Mouse (Mus musculus) embryonic facial prominence, embryonic 15.5 days (tissue): ENCODE data around the gene Ryk. TPM values are rescaled to one million over a fixed set of nuclear protein-coding genes. Genes with fewer than 3 reads are reported as not detected.

ENCODE experiments used
- ATAC-seq: fragments of 200-750 bp; cut with Nextera tagmentation; 2 replicates; pipeline ENCODE4 v1.8.0; 2017; ENCODE audit warnings: low read depth, moderate TSS enrichment; ENCODE audit not compliant: insufficient number of reproducible peaks, low FRiP score, low TSS enrichment
- H3K27ac ChIP-seq: fragments of 300-500 bp; sonication (generic); replicated peaks from 2 replicates; pipeline ENCODE4 v1.5.1; 2015; ENCODE audit warnings: mild to moderate bottlenecking, inconsistent platforms
- H3K27me3 ChIP-seq: fragments of 300-500 bp; sonication (generic); 2 replicates; pipeline ENCODE4 v1.6.1; 2015; ENCODE audit warnings: inconsistent platforms
- H3K36me3 ChIP-seq: fragments of 300-500 bp; sonication (generic); 2 replicates; pipeline ENCODE4 v1.6.1; 2015; ENCODE audit warnings: mild to moderate bottlenecking, inconsistent platforms
- H3K4me1 ChIP-seq: fragments of 300-500 bp; sonication (generic); 2 replicates; pipeline ENCODE4 v1.6.1; 2015; ENCODE audit warnings: inconsistent platforms
- H3K4me2 ChIP-seq: fragments of 300-500 bp; sonication (generic); replicated peaks from 2 replicates; pipeline ENCODE4 v1.6.1; 2015; ENCODE audit warnings: mild to moderate bottlenecking, inconsistent platforms
- H3K4me3 ChIP-seq: fragments of 300-500 bp; sonication (generic); replicated peaks from 2 replicates; pipeline ENCODE4 v1.5.1; 2015; ENCODE audit warnings: mild to moderate bottlenecking, inconsistent platforms
- H3K9ac ChIP-seq: fragments of 300-500 bp; sonication (generic); 2 replicates; pipeline ENCODE4 v1.6.1; 2015; ENCODE audit warnings: inconsistent platforms
- H3K9me3 ChIP-seq: fragments of 300-500 bp; sonication (generic); replicated peaks from 2 replicates; pipeline ENCODE4 v1.6.1; 2016; ENCODE audit warnings: inconsistent platforms
- WGBS: fragments of 180-500 bp; shearing (Covaris S2); methylation state at CpG from one replicate; pipeline ENCODE4 v1.1.7; 2015; 5-methylcytosine and 5-hydroxymethylcytosine counted together
- polyA plus RNA-seq: library from polyadenylated mRNA; unstranded; fragments of >200 nt; fragmentation: Nextera tagmentation; extraction: Ambion mirVana; gene quantifications from 2 replicates; pipeline ENCODE4 v1.2.1, GENCODE M21; 2015

Ryk gene
- polyA plus RNA-seq, 1 experiment from 2014 or later, result 24.8 TPM

GRCm38 (mm10) chr9:102922866-102923434 is 88.2 kb downstream of the Ryk start:
- Histone ChIP-seq H3K4me2 (no peak overlapping the region), H3K9ac (no peak overlapping the region), H3K36me3 (no peaks in the 10 kb centered on the region), H3K27ac (no peak overlapping the region), H3K27me3 (no peaks in the 10 kb centered on the region), H3K9me3 (no peaks in the 10 kb centered on the region), H3K4me1 (peaks cover 6% of the 10 kb centered on the region; the same call in 1 of the 2 replicates), H3K4me3 (no peak overlapping the region)
- 90% methylated on average over 7 of the region's 7 CpGs for WGBS
- no peak for ATAC-seq

- H3K4me3 ChIP-seq, result no peak overlapping the region
- no peak for ATAC-seq
These were observed 89.1 kb downstream of the Ryk start for GRCm38 (mm10) chr9:102923836-102924235.

GRCm38 (mm10) chr9:102924627-102925316 is 90.1 kb downstream of the Ryk start:
- 56% methylated on average over 15 of the region's 15 CpGs for WGBS
- Histone ChIP-seq H3K4me1 (peaks cover 6% of the 10 kb centered on the region; the same call in 1 of the 2 replicates), H3K9ac (no peak overlapping the region), H3K4me2 (no peak overlapping the region), H3K4me3 (no peak overlapping the region), H3K9me3 (no peaks in the 10 kb centered on the region), H3K27me3 (no peaks in the 10 kb centered on the region), H3K36me3 (no peaks in the 10 kb centered on the region), H3K27ac (no peak overlapping the region)
- no peak for ATAC-seq

More at GRCm38 (mm10) chr9:102923836-102924235, 89.1 kb downstream of the Ryk start:
- Histone ChIP-seq H3K9me3 (no peaks in the 10 kb centered on the region), H3K27ac (no peak overlapping the region), H3K9ac (no peak overlapping the region), H3K4me1 (peaks cover 6% of the 10 kb centered on the region; the same call in 1 of the 2 replicates), H3K36me3 (no peaks in the 10 kb centered on the region), H3K27me3 (no peaks in the 10 kb centered on the region), H3K4me2 (no peak overlapping the region)
- WGBS, result 71% methylated on average over 11 of the region's 11 CpGs

GRCm38 (mm10) chr9:102926137-102926536 is 91.4 kb downstream of the Ryk start:
- H3K4me1 ChIP-seq, result peaks cover 6% of the 10 kb centered on the region; the same call in 1 of the 2 replicates
- H3K9me3 ChIP-seq, result no peaks in the 10 kb centered on the region
- no peaks in the 10 kb centered on the region for H3K36me3 ChIP-seq
- H3K4me3 ChIP-seq, result no peak overlapping the region
- 85% methylated on average over 3 of the region's 3 CpGs for WGBS
- no peak overlapping the region for H3K27ac ChIP-seq
- ATAC-seq, result no peak
- no peak overlapping the region for H3K4me2 ChIP-seq
- H3K27me3 ChIP-seq, result no peaks in the 10 kb centered on the region
- H3K9ac ChIP-seq, result no peak overlapping the region

- Histone ChIP-seq H3K9me3 (no peaks in the 10 kb centered on the region), H3K4me2 (no peak overlapping the region), H3K4me3 (no peak overlapping the region), H3K27me3 (no peaks in the 10 kb centered on the region), H3K27ac (no peak overlapping the region), H3K9ac (no peak overlapping the region), H3K4me1 (peaks cover 5% of the 10 kb centered on the region; the same call in 1 of the 2 replicates), H3K36me3 (no peaks in the 10 kb centered on the region)
- 83% methylated on average over 6 of the region's 6 CpGs for WGBS
- ATAC-seq, result no peak
These were observed 95.1 kb downstream of the Ryk start for GRCm38 (mm10) chr9:102929776-102930175.

GRCm38 (mm10) chr9:102933925-102934721 is 99.4 kb downstream of the Ryk start:
- no peaks in the 10 kb centered on the region for H3K36me3 ChIP-seq
- no peaks in the 10 kb centered on the region for H3K9me3 ChIP-seq
- peaks cover 5% of the 10 kb centered on the region; the same call in 1 of the 2 replicates for H3K4me1 ChIP-seq
- H3K27me3 ChIP-seq, result no peaks in the 10 kb centered on the region
- no peak overlapping the region for H3K27ac ChIP-seq
- H3K4me2 ChIP-seq, result peak overlapping the region; percentile 40
- ATAC-seq, result no peak
- peak overlapping the region; percentile 17 for H3K4me3 ChIP-seq
- no peak overlapping the region for H3K9ac ChIP-seq
- WGBS, result 41% methylated on average over 20 of the region's 20 CpGs

- no peak overlapping the region for H3K9ac ChIP-seq
- H3K4me1 ChIP-seq, result no peaks in the 10 kb centered on the region; the same call in 1 of the 2 replicates
- WGBS, result 54% methylated on average over 4 of the region's 4 CpGs
- 0 out of 2 replicates have a peak, but pooled peaks have one; percentile 45 for ATAC-seq
- no peak overlapping the region for H3K4me2 ChIP-seq
- H3K27me3 ChIP-seq, result no peaks in the 10 kb centered on the region
- no peaks in the 10 kb centered on the region for H3K9me3 ChIP-seq
- H3K36me3 ChIP-seq, result no peaks in the 10 kb centered on the region
- no peak overlapping the region for H3K4me3 ChIP-seq
- no peak overlapping the region for H3K27ac ChIP-seq
These were observed 107.5 kb downstream of the Ryk start for GRCm38 (mm10) chr9:102942221-102942620.

GRCm38 (mm10) chr9:102944891-102945290 is 110.2 kb downstream of the Ryk start:
- no peaks in the 10 kb centered on the region for H3K9me3 ChIP-seq
- no peaks in the 10 kb centered on the region for H3K36me3 ChIP-seq
- H3K4me1 ChIP-seq, result no peaks in the 10 kb centered on the region; the same call in 1 of the 2 replicates
- WGBS, result 89% methylated on average over 9 of the region's 9 CpGs
- no peak overlapping the region for H3K27ac ChIP-seq
- H3K27me3 ChIP-seq, result no peaks in the 10 kb centered on the region
- ATAC-seq, result no peak
- H3K4me3 ChIP-seq, result no peak overlapping the region
- no peak overlapping the region for H3K4me2 ChIP-seq
- no peak overlapping the region for H3K9ac ChIP-seq

- H3K9me3 ChIP-seq, result no peaks in the 10 kb centered on the region
- no peaks in the 10 kb centered on the region for H3K36me3 ChIP-seq
- H3K4me1 ChIP-seq, result peaks cover 7% of the 10 kb centered on the region
- H3K9ac ChIP-seq, result no peak overlapping the region
- no peak overlapping the region for H3K4me3 ChIP-seq
- H3K4me2 ChIP-seq, result no peak overlapping the region
- ATAC-seq, result no peak
- no peak overlapping the region for H3K27ac ChIP-seq
- H3K27me3 ChIP-seq, result no peaks in the 10 kb centered on the region
- 66% methylated on average over 12 of the region's 12 CpGs for WGBS
These were observed 111.8 kb downstream of the Ryk start for GRCm38 (mm10) chr9:102946469-102947015.

- H3K4me2 ChIP-seq, result no peak overlapping the region
- ATAC-seq, result no peak
- H3K9me3 ChIP-seq, result no peaks in the 10 kb centered on the region
- H3K9ac ChIP-seq, result no peak overlapping the region
- peaks cover 9% of the 10 kb centered on the region; the same call in 1 of the 2 replicates for H3K4me1 ChIP-seq
- H3K4me3 ChIP-seq, result no peak overlapping the region
- no peaks in the 10 kb centered on the region for H3K27me3 ChIP-seq
- no peaks in the 10 kb centered on the region for H3K36me3 ChIP-seq
- no peak overlapping the region for H3K27ac ChIP-seq
- 69% methylated on average over 5 of the region's 5 CpGs for WGBS
These were observed 114.0 kb downstream of the Ryk start for GRCm38 (mm10) chr9:102948706-102949105.
